Mouse (Mus musculus): ENCODE results near the gene Edem3. TPM values are rescaled to one million over a fixed set of nuclear protein-coding genes. Genes with fewer than 3 reads are reported as not detected.
"Not testable (repeated sequence)": the region's sequence is repeated elsewhere in the genome, so short reads cannot be mapped to it uniquely, and the experiment has no call there.

The Edem3 gene
- polyA plus RNA-seq, 1 experiment from 2014 or later, result 13.2 TPM

DNA sequence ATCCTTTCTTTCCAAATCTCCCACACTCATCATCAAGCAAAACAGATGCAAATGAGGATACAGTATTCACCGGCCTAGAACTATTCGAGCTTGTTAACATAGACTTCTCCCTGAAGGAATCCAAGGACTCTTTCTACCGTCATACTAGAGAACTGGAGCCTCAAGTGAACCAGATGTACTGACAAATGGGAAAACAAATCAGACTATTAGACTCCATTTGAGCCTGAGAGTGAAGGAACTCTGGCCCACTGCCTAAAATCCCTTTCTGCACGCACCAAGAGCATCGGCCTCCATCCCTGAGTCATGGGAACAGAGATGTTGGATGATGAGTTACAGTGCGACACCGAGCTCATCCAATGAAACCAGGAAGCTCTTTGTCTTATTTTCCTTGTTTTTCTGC, 69.9 kb downstream of the Edem3 start:
- H3K27me3 ChIP-seq (replicated peaks), result no peaks in the 10 kb centered on the region
- H3K9me3 ChIP-seq, result no peaks in the 10 kb centered on the region
- H3K4me3 ChIP-seq (replicated peaks), result no peak overlapping the region
- no peaks in the 10 kb centered on the region for H3K4me1 ChIP-seq (replicated peaks)
- no peaks in the 10 kb centered on the region for H3K36me3 ChIP-seq
- ATAC-seq, result 0 out of 2 replicates have a peak, but pooled peaks have one; percentile 41
- WGBS, result 56% methylated on average over 7 of the region's 7 CpGs
- no peak overlapping the region for H3K9ac ChIP-seq
- no peak overlapping the region for H3K4me2 ChIP-seq (replicated peaks)
- H3K27ac ChIP-seq, result no peak overlapping the region

DNA sequence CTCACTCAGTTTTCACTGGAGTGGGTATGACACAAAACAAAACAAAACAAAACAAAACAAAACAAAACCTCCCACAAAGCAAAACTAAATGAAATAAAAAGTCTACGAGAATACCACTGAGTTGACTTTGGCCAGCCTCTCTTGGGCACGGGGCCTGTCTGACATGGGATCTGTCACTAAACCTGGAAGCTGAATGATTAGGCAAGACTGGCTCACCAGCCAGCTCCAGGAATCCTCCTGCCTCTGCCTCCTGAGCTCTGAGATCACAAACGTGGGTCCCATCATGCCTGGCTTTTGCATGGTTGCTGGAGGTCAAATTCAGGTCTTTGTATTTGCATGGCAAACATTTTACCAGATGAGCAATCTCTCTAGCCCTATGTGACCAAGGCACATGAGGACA, 76.6 kb downstream of the Edem3 start:
- Histone ChIP-seq H3K4me2 (replicated peaks) (no peak overlapping the region), H3K4me3 (replicated peaks) (no peak overlapping the region), H3K36me3 (no peaks in the 10 kb centered on the region), H3K27ac (no peak overlapping the region), H3K9me3 (no peaks in the 10 kb centered on the region), H3K4me1 (replicated peaks) (no peaks in the 10 kb centered on the region), H3K9ac (no peak overlapping the region), H3K27me3 (replicated peaks) (no peaks in the 10 kb centered on the region)
- WGBS, result 82% methylated on average over 3 of the region's 3 CpGs
- no peak for ATAC-seq

- Histone ChIP-seq H3K27ac (no peak overlapping the region), H3K9me3 (no peaks in the 10 kb centered on the region), H3K9ac (no peak overlapping the region), H3K27me3 (replicated peaks) (no peaks in the 10 kb centered on the region), H3K36me3 (no peaks in the 10 kb centered on the region), H3K4me2 (replicated peaks) (no peak overlapping the region), H3K4me1 (replicated peaks) (no peaks in the 10 kb centered on the region), H3K4me3 (replicated peaks) (no peak overlapping the region)
- WGBS, result 93% methylated on average over 4 of the region's 4 CpGs
- no peak for ATAC-seq
Measured at GRCm38 (mm10) chr1:151835261-151835660, 80.1 kb downstream of the Edem3 start.

DNA sequence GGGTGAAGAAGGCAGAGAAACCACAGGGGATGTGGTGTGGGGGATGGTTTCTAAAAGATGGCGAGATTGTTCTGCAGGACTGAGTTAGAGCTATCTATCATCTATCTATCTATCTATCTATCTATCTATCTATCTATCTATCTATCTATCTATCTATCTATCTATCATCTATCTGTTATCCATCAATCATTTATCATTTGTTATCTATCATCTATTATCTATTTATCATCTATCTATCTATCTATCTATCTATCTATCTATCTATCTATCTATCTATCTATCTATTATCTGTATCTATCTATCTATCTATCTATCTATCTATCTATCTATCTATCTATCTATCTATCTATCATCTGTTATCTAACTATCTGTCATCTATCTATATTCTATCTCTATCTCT, 85.2 kb downstream of the Edem3 start:
- not testable (repeated sequence) for H3K36me3 ChIP-seq; H3K4me3 ChIP-seq (replicated peaks); H3K4me1 ChIP-seq (replicated peaks); H3K4me2 ChIP-seq (replicated peaks); H3K9me3 ChIP-seq; H3K9ac ChIP-seq; ATAC-seq; H3K27ac ChIP-seq; H3K27me3 ChIP-seq (replicated peaks)
- WGBS, result 77% methylated on average over 1 of the region's 1 CpGs

GRCm38 (mm10) chr1:151845252-151845832, 90.2 kb downstream of the Edem3 start:
- Histone ChIP-seq H3K36me3 (no peaks in the 10 kb centered on the region), H3K4me1 (replicated peaks) (no peaks in the 10 kb centered on the region), H3K27me3 (replicated peaks) (no peaks in the 10 kb centered on the region), H3K4me3 (replicated peaks) (no peak overlapping the region), H3K4me2 (replicated peaks) (no peak overlapping the region), H3K27ac (no peak overlapping the region), H3K9ac (no peak overlapping the region), H3K9me3 (no peaks in the 10 kb centered on the region)
- 79% methylated on average over 17 of the region's 17 CpGs for WGBS
- ATAC-seq, result no peak

GRCm38 (mm10) chr1:151845926-151846782, 91.0 kb downstream of the Edem3 start:
- no peak overlapping the region for H3K4me2 ChIP-seq (replicated peaks)
- H3K27ac ChIP-seq, result no peak overlapping the region
- no peaks in the 10 kb centered on the region for H3K4me1 ChIP-seq (replicated peaks)
- no peaks in the 10 kb centered on the region for H3K36me3 ChIP-seq
- H3K4me3 ChIP-seq (replicated peaks), result no peak overlapping the region
- no peak overlapping the region for H3K9ac ChIP-seq
- H3K9me3 ChIP-seq, result no peaks in the 10 kb centered on the region
- H3K27me3 ChIP-seq (replicated peaks), result no peaks in the 10 kb centered on the region
- 69% methylated on average over 19 of the region's 19 CpGs for WGBS
- no peak for ATAC-seq

- Histone ChIP-seq H3K4me1 (replicated peaks) (no peaks in the 10 kb centered on the region), H3K9me3 (no peaks in the 10 kb centered on the region), H3K27ac (no peak overlapping the region), H3K36me3 (no peaks in the 10 kb centered on the region), H3K4me2 (replicated peaks) (no peak overlapping the region), H3K27me3 (replicated peaks) (no peaks in the 10 kb centered on the region), H3K4me3 (replicated peaks) (no peak overlapping the region), H3K9ac (no peak overlapping the region)
- no peak for ATAC-seq
- 97% methylated on average over 2 of the region's 2 CpGs for WGBS
Measured at GRCm38 (mm10) chr1:151848286-151848685, 93.1 kb downstream of the Edem3 start.

GRCm38 (mm10) chr1:151849993-151850608, 94.9 kb downstream of the Edem3 start:
- H3K9me3 ChIP-seq, result no peaks in the 10 kb centered on the region
- no peaks in the 10 kb centered on the region for H3K36me3 ChIP-seq
- H3K27me3 ChIP-seq (replicated peaks), result no peaks in the 10 kb centered on the region
- no peak overlapping the region for H3K4me3 ChIP-seq (replicated peaks)
- no peak overlapping the region for H3K4me2 ChIP-seq (replicated peaks)
- H3K27ac ChIP-seq, result no peak overlapping the region
- no peak for ATAC-seq
- no peaks in the 10 kb centered on the region for H3K4me1 ChIP-seq (replicated peaks)
- H3K9ac ChIP-seq, result no peak overlapping the region
- WGBS, result 80% methylated on average over 16 of the region's 16 CpGs

DNA sequence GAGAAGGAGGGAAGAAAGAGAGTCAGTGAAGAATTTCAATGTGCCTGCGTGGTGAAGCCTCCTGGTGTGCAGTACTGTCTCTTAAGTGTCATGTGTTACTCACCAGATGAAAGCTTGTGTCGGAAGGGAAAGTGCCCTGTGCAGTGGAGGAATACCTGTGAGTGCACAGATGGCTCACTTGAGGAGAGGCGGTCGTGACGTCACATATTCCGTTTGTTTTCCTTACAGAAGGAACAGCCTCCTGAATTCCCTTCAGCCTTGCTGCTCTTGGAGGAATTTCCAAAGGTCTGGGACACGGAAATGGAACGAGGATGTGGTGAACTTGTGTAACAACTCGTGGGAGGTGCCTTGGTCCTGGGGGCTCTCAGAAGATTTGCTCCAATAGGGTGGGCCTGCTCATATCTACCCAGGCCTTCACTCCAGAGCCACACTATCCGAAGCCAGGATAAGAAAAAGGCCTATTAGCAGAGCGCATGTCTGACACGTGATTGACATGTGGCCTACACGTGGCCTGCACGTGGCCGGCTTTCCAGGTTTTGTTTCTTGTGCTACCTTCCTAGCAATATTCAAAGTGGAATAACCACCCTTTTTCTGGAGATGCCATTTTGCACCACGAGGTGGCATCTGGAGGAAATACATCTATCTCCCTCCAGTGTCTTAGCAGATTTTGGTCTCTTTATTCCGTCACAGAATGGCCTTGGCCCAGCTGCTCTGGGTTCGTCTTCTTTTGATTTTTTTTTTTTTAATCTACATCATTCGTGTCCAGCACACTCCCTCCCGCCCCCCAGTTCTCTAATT, 96.1 kb downstream of the Edem3 start:
- Histone ChIP-seq H3K4me2 (replicated peaks) (no peak overlapping the region), H3K9me3 (no peaks in the 10 kb centered on the region), H3K4me1 (replicated peaks) (no peaks in the 10 kb centered on the region), H3K36me3 (no peaks in the 10 kb centered on the region), H3K4me3 (replicated peaks) (no peak overlapping the region), H3K27ac (no peak overlapping the region), H3K9ac (no peak overlapping the region), H3K27me3 (replicated peaks) (no peaks in the 10 kb centered on the region)
- 88% methylated on average over 20 of the region's 20 CpGs for WGBS
- ATAC-seq, result no peak

DNA sequence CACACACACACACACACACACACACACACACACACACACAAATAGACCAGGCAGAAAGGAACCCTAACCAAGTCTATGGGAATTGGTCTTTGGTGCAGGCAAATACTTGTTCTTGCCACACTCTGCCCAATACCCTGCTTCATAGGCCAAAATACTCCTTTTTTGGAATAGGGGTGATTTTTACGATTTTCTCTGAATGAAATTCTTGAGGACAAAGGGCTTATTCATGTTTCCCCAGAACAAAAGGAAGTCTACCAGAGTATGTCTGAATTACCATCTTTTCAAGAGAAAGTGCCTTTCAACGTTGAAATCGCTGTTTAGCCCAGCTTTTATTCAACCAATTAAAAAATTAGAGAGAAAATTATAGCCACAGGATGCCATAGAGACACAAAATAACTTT, 96.8 kb downstream of the Edem3 start:
- Histone ChIP-seq H3K27me3 (replicated peaks) (no peaks in the 10 kb centered on the region), H3K9me3 (no peaks in the 10 kb centered on the region), H3K36me3 (no peaks in the 10 kb centered on the region), H3K4me1 (replicated peaks) (no peaks in the 10 kb centered on the region), H3K27ac (no peak overlapping the region), H3K4me3 (replicated peaks) (no peak overlapping the region), H3K9ac (no peak overlapping the region), H3K4me2 (replicated peaks) (no peak overlapping the region)
- WGBS, result 78% methylated on average over 3 of the region's 3 CpGs
- ATAC-seq, result no peak

DNA sequence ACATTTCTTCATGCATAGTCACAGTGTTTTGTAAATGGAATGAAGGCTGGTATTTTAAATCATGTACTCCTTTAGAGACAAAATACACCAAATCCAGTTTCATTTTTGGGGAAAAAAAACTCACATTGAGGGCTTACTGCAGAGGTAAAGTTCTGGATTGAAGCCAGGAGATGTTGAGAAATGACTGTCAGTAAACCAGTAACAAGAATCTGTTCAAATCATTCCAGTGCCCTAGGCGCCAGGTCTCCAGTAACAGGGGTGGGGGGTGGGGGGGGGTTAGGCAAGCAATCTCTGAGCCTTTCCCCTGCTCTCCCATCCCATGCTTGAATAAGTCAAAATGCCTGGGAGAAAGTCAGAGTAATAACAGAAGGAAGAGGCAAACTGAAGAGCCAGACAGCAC, 100.4 kb downstream of the Edem3 start:
- no peak overlapping the region for H3K27ac ChIP-seq
- WGBS, result 48% methylated on average over 1 of the region's 1 CpGs
- H3K36me3 ChIP-seq, result no peaks in the 10 kb centered on the region
- H3K9ac ChIP-seq, result no peak overlapping the region
- H3K4me1 ChIP-seq (replicated peaks), result no peaks in the 10 kb centered on the region
- H3K27me3 ChIP-seq (replicated peaks), result no peaks in the 10 kb centered on the region
- no peak for ATAC-seq
- H3K9me3 ChIP-seq, result no peaks in the 10 kb centered on the region
- H3K4me3 ChIP-seq (replicated peaks), result no peak overlapping the region
- no peak overlapping the region for H3K4me2 ChIP-seq (replicated peaks)

- Histone ChIP-seq H3K9me3 (no peaks in the 10 kb centered on the region), H3K4me3 (replicated peaks) (no peak overlapping the region), H3K4me2 (replicated peaks) (no peak overlapping the region), H3K4me1 (replicated peaks) (no peaks in the 10 kb centered on the region), H3K27me3 (replicated peaks) (no peaks in the 10 kb centered on the region), H3K27ac (no peak overlapping the region), H3K9ac (no peak overlapping the region), H3K36me3 (no peaks in the 10 kb centered on the region)
- 100% methylated on average over 1 of the region's 1 CpGs for WGBS
- no peak for ATAC-seq
Measured at GRCm38 (mm10) chr1:151858474-151858873, 103.3 kb downstream of the Edem3 start.

Data from intestine, embryonic 15.5 days (tissue).